Mouse (Mus musculus) kidney, adult 2 months (tissue): ENCODE data around the gene Ddi1. TPM values are rescaled to one million over a fixed set of nuclear protein-coding genes. Genes with fewer than 3 reads are reported as not detected.

Experiments
- DNase-seq: peaks from one replicate; pipeline ENCODE4 v3.0.0; 2021
- H3K27ac ChIP-seq: fragments of 200-500 bp; 2 replicates; pipeline ENCODE4 v1.5.1; 2012; ENCODE audit warnings: low read depth, low read length, control low read depth, inconsistent platforms; ENCODE audit not compliant: insufficient read depth
- H3K27me3 ChIP-seq: fragments of 200-500 bp; replicated peaks from 2 replicates; pipeline ENCODE4 v1.6.1; 2012; ENCODE audit warnings: mild to moderate bottlenecking, moderate library complexity, low read length, inconsistent platforms; ENCODE audit not compliant: control insufficient read depth, insufficient read depth
- H3K36me3 ChIP-seq: fragments of 200-500 bp; 2 replicates; pipeline ENCODE4 v1.6.1; 2012; ENCODE audit warnings: mild to moderate bottlenecking, moderate library complexity, low read length, inconsistent platforms; ENCODE audit not compliant: control insufficient read depth, insufficient read depth
- H3K4me1 ChIP-seq: fragments of 200-500 bp; 2 replicates; pipeline ENCODE4 v1.6.1; 2011; ENCODE audit warnings: low read length; ENCODE audit not compliant: control insufficient read depth, insufficient read depth
- H3K4me3 ChIP-seq: fragments of 200-500 bp; 2 replicates; pipeline ENCODE4 v1.5.1; 2011; ENCODE audit warnings: mild to moderate bottlenecking, low read depth, low read length, control low read depth; ENCODE audit not compliant: insufficient read depth
- CTCF ChIP-seq: fragments of 200-500 bp; conservative IDR thresholded peaks from 2 replicates; pipeline ENCODE4 v1.5.1; 2011; ENCODE audit warnings: low read depth, mild to moderate bottlenecking, control low read depth, low read length, moderate library complexity, mixed read lengths; ENCODE audit not compliant: insufficient read depth, insufficient read length
- POLR2A ChIP-seq: fragments of 200-500 bp; IDR thresholded peaks from one replicate; pipeline ENCODE4 v1.6.1; 2011; ENCODE audit warnings: low read depth, low read length, control low read depth
- WGBS: fragments of 180-500 bp; shearing (Covaris S2); methylation state at CpG from one replicate; pipeline ENCODE4 v1.1.7; 2018; 5-methylcytosine and 5-hydroxymethylcytosine counted together
- polyA plus RNA-seq: library from polyadenylated mRNA; depleted of rRNA; stranded (reverse); fragments of >200 nt; gene quantifications from 2 replicates; pipeline ENCODE4 v1.2.3, GENCODE M21; 2012; rRNA removed

The Ddi1 gene
- polyA plus RNA-seq, 1 experiment, result not detected

GRCm38 (mm10) chr9:6217505-6217904 lies 52.1 kb downstream of the Ddi1 start:
- no peaks in the 10 kb centered on the region for H3K36me3 ChIP-seq
- no peaks in the 10 kb centered on the region for H3K4me1 ChIP-seq
- no peak overlapping the region for H3K27ac ChIP-seq
- no peaks in the 10 kb centered on the region for H3K27me3 ChIP-seq
- no peak for DNase-seq
- TF ChIP-seq POLR2A (no peak), CTCF (no peak)
- 24% methylated on average over 1 of the region's 1 CpGs for WGBS
- H3K4me3 ChIP-seq, result no peak overlapping the region

- Histone ChIP-seq H3K4me3 (no peak overlapping the region), H3K27ac (no peak overlapping the region), H3K27me3 (no peaks in the 10 kb centered on the region), H3K36me3 (no peaks in the 10 kb centered on the region), H3K4me1 (no peaks in the 10 kb centered on the region)
- TF ChIP-seq POLR2A (no peak), CTCF (no peak)
- 61% methylated on average over 5 of the region's 5 CpGs for WGBS
- no peak for DNase-seq
Measured at GRCm38 (mm10) chr9:6212862-6213261, 56.8 kb downstream of the Ddi1 start.

Other genes starting within 250 kb of the Ddi1 start
- 4.5 and 4.6 TPM in 2 replicates for gene Pdgfd, start 101.3 kb downstream of the Ddi1 start, polyA plus RNA-seq